Mouse (Mus musculus) embryonic facial prominence, embryonic 12.5 days (tissue): ENCODE measurements around the gene Akain1. TPM values are rescaled to one million over a fixed set of nuclear protein-coding genes. Genes with fewer than 3 reads are reported as not detected.

Experiments used
- ATAC-seq: fragments of 200-750 bp; cut with Nextera tagmentation; 2 replicates; pipeline ENCODE4 v1.8.0; 2017; ENCODE audit not compliant: insufficient number of reproducible peaks, insufficient read depth, low FRiP score, low TSS enrichment
- H3K27ac ChIP-seq: fragments of 300-500 bp; sonication (generic); 2 replicates; pipeline ENCODE4 v1.5.1; 2016; ENCODE audit warnings: mild to moderate bottlenecking
- H3K27me3 ChIP-seq: fragments of 300-500 bp; sonication (generic); 2 replicates; pipeline ENCODE4 v1.6.1; 2016; ENCODE audit warnings: mild to moderate bottlenecking, moderate library complexity
- H3K36me3 ChIP-seq: fragments of 300-500 bp; sonication (generic); 2 replicates; pipeline ENCODE4 v1.6.1; 2016; ENCODE audit warnings: mild to moderate bottlenecking
- H3K4me1 ChIP-seq: fragments of 300-500 bp; sonication (generic); 2 replicates; pipeline ENCODE4 v1.6.1; 2016
- H3K4me2 ChIP-seq: fragments of 300-500 bp; sonication (generic); replicated peaks from 2 replicates; pipeline ENCODE4 v1.6.1; 2016; ENCODE audit warnings: mild to moderate bottlenecking, moderate library complexity
- H3K4me3 ChIP-seq: fragments of 300-500 bp; sonication (generic); 2 replicates; pipeline ENCODE4 v1.5.1; 2016; ENCODE audit warnings: mild to moderate bottlenecking
- H3K9ac ChIP-seq: fragments of 300-500 bp; sonication (generic); 2 replicates; pipeline ENCODE4 v1.6.1; 2016; ENCODE audit warnings: mild to moderate bottlenecking, moderate library complexity
- H3K9me3 ChIP-seq: fragments of 300-500 bp; sonication (generic); 2 replicates; pipeline ENCODE4 v1.6.1; 2016; ENCODE audit warnings: mild to moderate bottlenecking, moderate library complexity
- WGBS: fragments of 180-500 bp; shearing (Covaris S2); methylation state at CpG from one replicate; pipeline ENCODE4 v1.1.7; 2016; 5-methylcytosine and 5-hydroxymethylcytosine counted together
- polyA plus RNA-seq: library from polyadenylated mRNA; unstranded; fragments of >200 nt; fragmentation: Nextera tagmentation; extraction: Ambion mirVana; gene quantifications from 2 replicates; pipeline ENCODE4 v1.2.1, GENCODE M21; 2016

Akain1 gene
- polyA plus RNA-seq, 1 experiment from 2014 or later = not detected

DNA sequence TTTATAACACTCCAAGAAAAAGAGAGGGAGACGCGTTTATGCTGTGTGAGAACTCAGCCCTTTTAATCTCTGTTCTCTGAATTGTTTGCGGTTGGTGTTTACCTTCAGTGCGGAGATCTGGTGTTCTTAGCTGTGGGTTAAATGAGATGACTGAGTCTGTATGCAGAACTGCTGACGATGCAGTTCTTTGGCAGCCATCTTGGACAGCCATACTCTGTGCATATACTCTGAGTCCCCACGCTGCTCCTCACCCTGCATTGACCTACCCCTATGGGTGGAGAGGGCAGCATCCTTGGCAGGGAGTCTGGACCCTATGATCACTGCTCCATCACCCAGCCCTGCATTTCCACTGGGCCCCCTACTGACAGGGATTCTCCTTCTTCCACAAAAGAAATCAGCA lies 48.8 kb downstream of the Akain1 start:
- H3K36me3 ChIP-seq = no peaks in the 10 kb centered on the region
- H3K9ac ChIP-seq = no peak overlapping the region
- no peak overlapping the region for H3K4me3 ChIP-seq
- no peaks in the 10 kb centered on the region for H3K9me3 ChIP-seq
- no peak overlapping the region for H3K27ac ChIP-seq
- H3K4me2 ChIP-seq = no peak overlapping the region
- 92% methylated on average over 6 of the region's 6 CpGs for WGBS
- ATAC-seq = no peak
- no peaks in the 10 kb centered on the region for H3K27me3 ChIP-seq
- H3K4me1 ChIP-seq = no peaks in the 10 kb centered on the region

DNA sequence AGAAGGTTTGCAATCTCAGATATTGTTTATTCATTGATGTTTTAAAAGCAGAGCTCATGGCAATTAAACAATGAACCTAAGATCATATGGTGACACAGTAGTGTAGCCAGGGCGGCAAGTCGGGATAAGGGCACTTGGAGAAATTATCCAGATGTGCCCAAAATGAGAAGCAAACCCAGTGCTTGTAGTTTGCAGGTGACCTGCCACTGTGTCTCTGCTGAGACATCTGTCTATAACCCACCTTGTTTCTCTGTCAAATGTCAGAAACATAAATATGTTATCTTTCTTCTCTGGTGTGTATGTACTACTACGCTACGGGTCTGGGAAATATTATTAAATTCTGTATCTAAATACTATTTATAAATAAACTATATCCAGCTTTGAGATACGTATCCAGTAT lies 49.7 kb downstream of the Akain1 start:
- no peak for ATAC-seq
- Histone ChIP-seq H3K27ac (no peak overlapping the region), H3K27me3 (no peaks in the 10 kb centered on the region), H3K4me1 (no peaks in the 10 kb centered on the region), H3K9ac (no peak overlapping the region), H3K9me3 (no peaks in the 10 kb centered on the region), H3K4me2 (no peak overlapping the region), H3K36me3 (no peaks in the 10 kb centered on the region), H3K4me3 (no peak overlapping the region)
- 87% methylated on average over 5 of the region's 5 CpGs for WGBS

DNA sequence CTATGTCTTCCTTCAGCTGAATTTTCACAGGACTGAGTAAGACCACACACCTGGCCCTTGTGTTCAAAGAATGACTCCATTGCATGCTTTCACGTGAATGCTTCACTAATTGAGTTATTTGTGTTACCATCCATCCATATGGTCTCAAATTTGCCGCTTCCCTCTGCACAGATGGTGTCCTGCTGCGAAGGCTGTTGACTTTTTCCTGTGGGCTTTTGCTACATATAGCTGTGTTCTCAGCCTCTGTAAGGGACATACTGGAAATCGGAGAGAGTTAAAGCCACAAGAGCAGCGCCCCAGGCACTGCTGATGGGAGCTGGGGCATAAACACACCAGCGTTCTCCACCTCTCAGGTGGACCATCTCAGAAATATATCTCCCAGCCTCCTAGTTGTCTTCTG lies 53.2 kb downstream of the Akain1 start:
- Histone ChIP-seq H3K4me2 (no peak overlapping the region), H3K4me1 (no peaks in the 10 kb centered on the region), H3K27ac (no peak overlapping the region), H3K36me3 (no peaks in the 10 kb centered on the region), H3K4me3 (no peak overlapping the region), H3K27me3 (no peaks in the 10 kb centered on the region), H3K9ac (no peak overlapping the region), H3K9me3 (no peaks in the 10 kb centered on the region)
- no peak for ATAC-seq
- WGBS = 63% methylated on average over 6 of the region's 6 CpGs

DNA sequence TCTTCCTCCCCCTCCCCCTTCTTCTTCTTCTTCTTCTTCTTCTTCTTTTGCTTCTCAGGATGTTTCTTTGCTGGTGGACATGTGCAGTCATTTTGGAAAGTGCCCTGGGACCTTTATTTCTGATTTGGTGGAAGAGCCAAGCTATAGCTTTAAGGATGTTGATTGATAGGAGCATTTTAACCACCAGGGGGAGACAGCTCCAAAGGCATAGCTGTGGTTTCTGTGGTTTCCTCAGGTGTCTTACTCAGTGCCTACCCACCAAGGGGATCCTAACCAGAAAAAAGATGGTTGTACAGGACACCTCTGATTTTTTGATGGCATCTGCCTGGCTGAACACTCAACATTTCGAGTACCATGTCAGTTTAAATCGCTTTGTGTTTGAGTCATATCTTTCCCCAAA lies 56.4 kb downstream of the Akain1 start:
- Histone ChIP-seq H3K4me3 (no peak overlapping the region), H3K27me3 (no peaks in the 10 kb centered on the region), H3K4me1 (no peaks in the 10 kb centered on the region), H3K27ac (no peak overlapping the region), H3K4me2 (no peak overlapping the region), H3K36me3 (no peaks in the 10 kb centered on the region), H3K9ac (no peak overlapping the region), H3K9me3 (no peaks in the 10 kb centered on the region)
- WGBS = 58% methylated on average over 2 of the region's 2 CpGs
- ATAC-seq = no peak

DNA sequence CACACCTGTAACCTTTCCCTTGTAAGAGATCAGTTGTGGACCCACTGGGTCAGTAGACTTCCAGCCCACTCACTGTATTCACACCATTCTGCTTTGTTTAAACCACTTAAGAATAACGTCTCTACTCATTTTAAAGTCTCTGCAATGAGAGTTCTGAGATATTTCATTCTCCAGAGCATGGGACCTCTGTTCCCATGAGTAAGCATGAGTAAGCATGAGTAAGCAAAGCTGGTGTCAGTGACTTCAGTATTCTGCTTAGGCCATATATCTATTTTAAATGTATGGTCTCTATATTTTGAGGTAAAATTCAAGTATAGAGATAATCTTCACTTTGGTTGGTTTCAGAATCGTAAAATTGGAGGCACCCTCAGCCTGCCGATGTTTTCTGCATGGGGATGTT lies 57.0 kb downstream of the Akain1 start:
- no peaks in the 10 kb centered on the region for H3K27me3 ChIP-seq
- no peaks in the 10 kb centered on the region for H3K36me3 ChIP-seq
- H3K27ac ChIP-seq = no peak overlapping the region
- H3K4me2 ChIP-seq = no peak overlapping the region
- WGBS = 86% methylated on average over 3 of the region's 3 CpGs
- no peak for ATAC-seq
- H3K4me3 ChIP-seq = no peak overlapping the region
- no peak overlapping the region for H3K9ac ChIP-seq
- H3K9me3 ChIP-seq = no peaks in the 10 kb centered on the region
- H3K4me1 ChIP-seq = no peaks in the 10 kb centered on the region

DNA sequence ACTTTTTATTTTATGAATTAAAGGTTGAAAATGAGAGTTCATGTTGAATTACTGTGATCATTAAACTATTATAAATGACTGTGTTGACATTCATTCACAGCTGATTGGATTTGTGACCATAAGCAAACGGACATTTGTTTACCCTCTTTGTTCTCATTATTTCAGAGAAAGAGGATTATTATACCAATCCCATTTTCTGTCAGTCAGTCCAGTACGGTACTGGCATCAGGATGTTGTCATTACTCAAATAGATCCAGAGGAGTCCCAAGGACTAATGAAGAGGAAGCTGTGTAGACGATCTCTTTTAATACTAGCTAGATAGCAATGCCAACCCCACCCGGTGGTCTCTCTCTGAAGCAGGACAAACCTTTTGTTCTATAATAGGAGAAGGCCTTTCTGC lies 58.2 kb downstream of the Akain1 start:
- no peak overlapping the region for H3K27ac ChIP-seq
- no peak overlapping the region for H3K4me3 ChIP-seq
- WGBS = 84% methylated on average over 4 of the region's 4 CpGs
- H3K9ac ChIP-seq = no peak overlapping the region
- H3K4me2 ChIP-seq = no peak overlapping the region
- ATAC-seq = no peak
- H3K27me3 ChIP-seq = no peaks in the 10 kb centered on the region
- H3K9me3 ChIP-seq = no peaks in the 10 kb centered on the region
- no peaks in the 10 kb centered on the region for H3K4me1 ChIP-seq
- H3K36me3 ChIP-seq = no peaks in the 10 kb centered on the region

DNA sequence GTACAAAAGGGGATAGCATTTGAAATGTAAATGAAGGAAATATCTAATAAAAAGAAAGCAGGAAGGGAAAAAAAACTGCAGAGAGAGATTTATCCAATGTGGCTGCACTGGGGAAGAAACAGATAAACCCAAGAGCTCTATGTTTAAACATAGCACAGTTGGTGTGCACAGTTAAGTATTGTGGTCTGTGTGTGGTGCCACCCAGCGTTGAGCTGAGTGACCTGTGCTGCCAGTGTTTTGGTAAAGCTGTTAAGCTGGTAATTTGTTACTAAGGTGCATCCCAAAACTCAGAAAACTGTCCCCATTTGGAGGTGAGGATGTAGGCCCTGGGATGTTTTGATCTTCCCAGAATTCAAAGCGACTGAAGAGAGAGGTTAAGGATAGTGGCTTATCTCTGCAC lies 59.8 kb downstream of the Akain1 start:
- Histone ChIP-seq H3K9me3 (no peaks in the 10 kb centered on the region), H3K4me1 (no peaks in the 10 kb centered on the region), H3K27ac (no peak overlapping the region), H3K36me3 (no peaks in the 10 kb centered on the region), H3K4me2 (no peak overlapping the region), H3K4me3 (no peak overlapping the region), H3K27me3 (no peaks in the 10 kb centered on the region), H3K9ac (no peak overlapping the region)
- WGBS = 49% methylated on average over 2 of the region's 2 CpGs
- no peak for ATAC-seq

DNA sequence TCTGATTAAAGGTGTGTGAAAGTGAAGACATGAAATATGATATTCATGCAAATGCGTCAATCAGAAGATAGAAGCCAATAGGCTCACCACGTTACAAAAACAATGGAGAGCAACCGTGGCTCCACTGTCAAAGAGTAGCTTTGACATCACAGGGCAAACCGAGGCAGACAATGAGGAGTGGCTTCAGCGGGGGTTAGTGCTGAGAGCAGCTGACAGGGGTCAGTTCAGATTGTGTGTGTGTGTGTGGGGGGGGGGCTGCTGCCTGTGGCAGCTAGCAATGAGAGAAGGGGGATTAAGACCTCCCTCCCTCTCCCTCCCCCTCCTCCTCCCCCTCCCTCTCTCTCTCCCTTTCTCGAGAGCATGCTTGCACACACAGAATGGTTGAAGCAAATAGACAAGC lies 60.3 kb downstream of the Akain1 start:
- no peaks in the 10 kb centered on the region for H3K4me1 ChIP-seq
- no peak overlapping the region for H3K4me3 ChIP-seq
- H3K36me3 ChIP-seq = no peaks in the 10 kb centered on the region
- H3K9me3 ChIP-seq = no peaks in the 10 kb centered on the region
- no peaks in the 10 kb centered on the region for H3K27me3 ChIP-seq
- H3K4me2 ChIP-seq = no peak overlapping the region
- 14% methylated on average over 6 of the region's 6 CpGs for WGBS
- no peak overlapping the region for H3K27ac ChIP-seq
- H3K9ac ChIP-seq = no peak overlapping the region
- peak; percentile 68; the same call in 1 of the 2 replicates for ATAC-seq

DNA sequence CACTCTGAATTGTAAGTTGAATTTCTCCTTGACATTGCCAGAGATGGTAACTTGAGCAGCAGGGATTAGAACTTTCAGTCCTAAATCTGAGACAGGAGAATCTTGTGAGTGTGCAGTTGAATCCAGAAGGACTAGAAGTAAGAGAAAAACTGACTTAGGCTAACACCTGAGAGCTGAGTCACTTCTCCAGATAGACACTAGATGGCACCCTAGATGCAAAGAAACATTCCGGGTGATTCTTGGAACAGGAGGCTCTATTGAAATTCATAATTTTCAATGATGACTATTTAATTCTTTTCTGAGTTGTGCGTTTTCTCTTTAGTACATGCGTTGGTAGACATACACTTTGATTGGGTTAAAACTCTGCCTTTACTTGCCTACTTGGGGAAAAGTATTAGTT lies 66.9 kb downstream of the Akain1 start:
- 40% methylated on average over 3 of the region's 3 CpGs for WGBS
- no peak overlapping the region for H3K4me2 ChIP-seq
- no peak for ATAC-seq
- H3K4me3 ChIP-seq = no peak overlapping the region
- no peaks in the 10 kb centered on the region for H3K27me3 ChIP-seq
- H3K27ac ChIP-seq = no peak overlapping the region
- no peaks in the 10 kb centered on the region for H3K4me1 ChIP-seq
- no peak overlapping the region for H3K9ac ChIP-seq
- no peaks in the 10 kb centered on the region for H3K9me3 ChIP-seq
- H3K36me3 ChIP-seq = no peaks in the 10 kb centered on the region

DNA sequence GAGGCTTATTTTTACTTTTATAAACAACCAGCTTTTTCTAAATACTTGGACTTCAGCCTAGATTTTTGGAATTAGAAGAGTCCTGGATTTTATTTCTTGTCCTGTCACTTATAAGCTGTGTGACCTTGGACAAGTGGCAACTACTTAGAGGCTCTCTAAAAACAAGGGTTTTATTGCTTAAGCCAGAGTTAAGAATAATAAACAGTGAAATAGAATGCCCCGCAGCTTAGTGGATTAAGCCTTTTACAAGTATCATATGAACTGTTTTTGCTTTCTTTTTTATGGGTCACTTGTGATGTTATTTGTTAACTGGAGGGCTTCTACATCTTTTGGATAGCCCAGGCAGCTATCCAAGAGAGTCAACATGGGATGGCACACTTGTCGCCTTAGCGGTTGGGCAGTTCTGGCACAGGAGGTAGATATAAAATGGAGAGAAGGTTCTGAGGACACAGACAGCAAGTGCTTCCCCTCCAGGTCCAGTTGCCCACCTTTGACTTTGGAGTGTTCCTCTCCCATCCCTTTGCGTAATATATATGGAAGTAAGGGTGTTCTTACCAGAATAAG lies 77.3 kb downstream of the Akain1 start:
- no peak overlapping the region for H3K9ac ChIP-seq
- ATAC-seq = no peak
- H3K27ac ChIP-seq = no peak overlapping the region
- no peak overlapping the region for H3K4me2 ChIP-seq
- H3K4me1 ChIP-seq = no peaks in the 10 kb centered on the region
- H3K9me3 ChIP-seq = no peaks in the 10 kb centered on the region
- H3K4me3 ChIP-seq = no peak overlapping the region
- no peaks in the 10 kb centered on the region for H3K27me3 ChIP-seq
- no peaks in the 10 kb centered on the region for H3K36me3 ChIP-seq
- 72% methylated on average over 4 of the region's 4 CpGs for WGBS

DNA sequence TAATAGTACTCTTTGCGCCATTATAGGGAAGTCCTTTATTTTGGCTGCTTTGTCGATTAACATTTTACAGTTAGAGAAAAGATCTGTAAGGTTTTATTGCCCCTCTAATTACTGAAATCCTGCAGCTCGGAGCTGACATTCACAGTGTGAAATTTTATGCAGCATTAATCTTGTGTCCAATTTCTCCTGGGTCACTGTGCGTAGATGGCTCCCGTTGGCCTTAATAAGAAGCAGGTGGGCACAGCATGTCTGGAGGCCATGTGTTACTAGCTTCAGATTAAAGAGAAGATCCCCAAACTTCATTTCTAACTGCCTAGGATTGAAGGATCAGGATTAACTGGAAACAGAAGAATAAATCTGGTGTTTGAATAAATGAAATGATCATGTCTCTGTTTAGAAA lies 92.3 kb downstream of the Akain1 start:
- WGBS = 34% methylated on average over 5 of the region's 5 CpGs
- Histone ChIP-seq H3K9ac (no peak overlapping the region), H3K9me3 (no peaks in the 10 kb centered on the region), H3K36me3 (no peaks in the 10 kb centered on the region), H3K4me3 (no peak overlapping the region), H3K4me1 (no peaks in the 10 kb centered on the region), H3K4me2 (no peak overlapping the region), H3K27ac (no peak overlapping the region), H3K27me3 (no peaks in the 10 kb centered on the region)
- ATAC-seq = no peak
